Mouse (Mus musculus) left cerebral cortex, postnatal 10 days (tissue): ENCODE data around the gene Gm21560. TPM values are rescaled to one million over a fixed set of nuclear protein-coding genes. Genes with fewer than 3 reads are reported as not detected.
A peak's percentile ranks its signal among the peaks of the same experiment; 100 is the strongest.
"Not testable (repeated sequence)": the region's sequence is repeated elsewhere in the genome, so short reads cannot be mapped to it uniquely, and the experiment has no call there.

Source experiments
- DNase-seq, 2 experiments: peaks; one replicate each; pipeline ENCODE4 v3.0.0; 2021 to 2022; ENCODE audit warnings: low spot score in 2 of 2, mixed read lengths in 1 of 2; ENCODE audit errors: extremely low spot score in 1 of 2
- intact Hi-C: fragments of 180-260 bp; cut with DNase I; formaldehyde crosslinking; loops from one replicate; pipeline ENCODE4 v1.15.1; 2025
- total RNA-seq, 2 experiments: library from RNA; stranded (reverse); gene quantifications; 2 replicates each; pipeline ENCODE4 v1.2.3; 2021

The Gm21560 gene
- 1 to 10 TPM; 1.7 to 2.4 TPM for total RNA-seq

- intact Hi-C loops, DNase-seq: not testable (repeated sequence)
Observed at GRCm38 (mm10) chr14:6219192-6219591, at the start of gene Gm21560. TSS of gene Gm21560 (minus strand) at chr14:6219292.

- intact Hi-C loops = not testable (repeated sequence)
- DNase-seq = peak in 1 of 2 experiments; percentile 8
Observed at GRCm38 (mm10) chr14:6163538-6163937, 55.6 kb downstream of the Gm21560 start.

GRCm38 (mm10) chr14:6161085-6161484 is 58.0 kb downstream of the Gm21560 start:
- intact Hi-C loops = not testable (repeated sequence)
- DNase-seq = peak in 1 of 2 experiments; percentile 17

Other genes starting within 250 kb of the Gm21560 start
- gene Gm3453, start 240.2 kb downstream of the Gm21560 start, total RNA-seq = not detected
- not detected for gene Gm6337, start 161.0 kb downstream of the Gm21560 start, total RNA-seq
- gene Gm8206, start 125.3 kb downstream of the Gm21560 start, total RNA-seq = 1 to 10 TPM in 1 of 2 experiments, under 1 TPM in 1; 0.41 to 1.1 TPM
- gene Gm3468, start 110.6 kb downstream of the Gm21560 start, total RNA-seq = 1 to 10 TPM; 2.7 TPM
- under 1 TPM in 1 of 2 experiments, not detected in 1; 0.19 TPM for gene Gm3476, start 93.5 kb downstream of the Gm21560 start, total RNA-seq
- gene Gm3411, start 68.0 kb upstream of the Gm21560 start, total RNA-seq = 1 to 10 TPM; 3.6 to 5.2 TPM
- gene Gm21103, start 85.6 kb upstream of the Gm21560 start, total RNA-seq = not detected
- not detected for gene Gm3618, start 124.4 kb upstream of the Gm21560 start, total RNA-seq
- not detected for gene Gm16440, start 171.0 kb upstream of the Gm21560 start, total RNA-seq
- 1 to 10 TPM; 2.0 to 7.0 TPM for gene Gm3591, start 193.2 kb upstream of the Gm21560 start, total RNA-seq
- not detected for gene Gm3594, start 225.3 kb upstream of the Gm21560 start, total RNA-seq